Mouse (Mus musculus): ENCODE data around the gene Fdx1. TPM values are rescaled to one million over a fixed set of nuclear protein-coding genes. Genes with fewer than 3 reads are reported as not detected.

Gene Fdx1
- 64.0 and 65.0 TPM in 2 replicates for polyA plus RNA-seq (2014; fragmentation: Nextera tagmentation; extraction: Ambion mirVana)

DNA sequence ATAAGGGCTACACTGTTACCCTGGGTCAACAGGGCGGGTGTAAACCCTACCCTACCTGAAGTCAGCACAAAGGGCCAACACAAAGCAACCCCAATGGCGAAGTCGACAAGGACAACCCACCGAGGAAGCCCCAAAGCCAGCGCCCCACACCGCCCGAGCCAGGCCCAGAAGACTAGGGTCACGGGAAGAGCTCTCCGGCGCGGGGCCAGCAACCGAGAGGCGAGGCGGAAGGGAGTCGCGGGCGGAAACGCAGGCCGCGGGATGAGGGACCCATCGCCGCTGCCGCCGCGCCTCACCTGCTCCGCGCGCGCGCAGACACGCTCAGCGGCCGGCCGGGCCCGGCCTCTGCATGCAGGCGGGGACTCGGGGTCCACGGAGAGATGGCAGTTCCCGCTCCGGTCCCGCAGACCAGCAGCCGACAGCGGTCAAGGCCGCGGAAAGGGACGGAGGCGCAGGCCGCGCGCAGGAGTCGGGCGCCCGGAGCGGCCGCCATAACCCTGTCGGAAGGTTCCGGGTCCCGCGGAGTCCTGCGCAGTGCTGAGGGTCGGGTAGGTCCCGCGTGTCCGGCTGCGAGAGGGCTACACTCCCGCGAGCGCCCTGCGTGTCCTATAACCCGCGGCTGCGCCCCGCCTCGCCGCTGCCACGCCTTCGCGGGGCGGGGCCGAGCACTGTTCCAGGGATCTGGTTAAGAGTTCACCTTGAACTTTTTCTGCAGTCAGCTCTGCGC, at the start of gene Fdx1:
TSS of gene Fdx1 (minus strand) at position 582 of the 727 bp plus-strand sequence.
- under 1% methylated on average over 77 of the region's 81 CpGs for WGBS

DNA sequence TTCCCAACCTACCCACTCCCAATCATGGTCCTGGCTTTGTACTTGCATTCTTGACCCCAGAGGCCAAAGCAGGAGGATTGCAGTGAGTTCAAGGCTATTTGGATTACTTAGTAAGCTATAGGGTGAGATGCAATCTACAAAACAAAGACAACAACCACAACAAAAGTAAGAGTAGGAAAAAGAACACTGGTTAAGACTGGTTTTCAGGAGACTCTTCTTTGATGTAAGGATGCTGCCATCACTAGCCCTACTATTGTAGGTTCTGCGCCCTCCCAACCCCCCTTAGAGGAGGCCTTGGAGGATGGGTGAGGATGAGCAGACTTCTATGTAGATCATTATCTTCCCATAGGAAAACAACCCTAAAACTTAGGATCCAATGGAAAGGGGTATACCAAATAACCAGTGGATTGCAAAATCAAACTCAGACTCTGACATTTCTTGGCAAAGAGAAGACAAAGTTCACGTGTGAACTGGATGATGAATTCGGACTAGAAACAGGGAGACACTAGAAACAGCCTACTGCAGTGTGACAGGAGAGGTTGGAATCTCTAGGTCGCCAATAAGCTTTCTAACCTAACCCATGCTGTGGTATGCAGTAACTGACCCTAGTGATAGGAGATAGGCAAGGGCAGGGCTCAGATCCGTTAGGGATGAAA, 49.6 kb upstream of the Fdx1 start:
- ATAC-seq (replicated peaks; ENCODE audit: insufficient number of reproducible peaks, low FRiP score, low TSS enrichment, low read depth) (no peak), DNase-seq (ENCODE audit: low spot score) (no peak)
- Histone ChIP-seq H3K9ac (replicated peaks; ENCODE audit: low read length) (no peak overlapping the region), H3K27ac (replicated peaks; ENCODE audit: low read depth, low read length) (no peak overlapping the region), H3K27me3 (ENCODE audit: control insufficient read depth, insufficient read depth, low read length) (no peaks in the 10 kb centered on the region), H3K4me2 (ENCODE audit: low read depth, low read length) (no peak overlapping the region), H3K9me3 (replicated peaks; ENCODE audit: control insufficient read depth, low read length) (no peaks in the 10 kb centered on the region), H3K4me1 (ENCODE audit: control insufficient read depth, insufficient read depth, low read length) (no peaks in the 10 kb centered on the region), H3K4me3 (ENCODE audit: low read depth, low read length) (no peak overlapping the region), H3K36me3 (replicated peaks; ENCODE audit: control insufficient read depth, insufficient read depth, low read depth, low read length) (no peaks in the 10 kb centered on the region)
- WGBS: 82% methylated on average over 5 of the region's 5 CpGs

More for the DNA sequence above, at the start of gene Fdx1:
- peak within 1 kb of the TSS; percentile 81 for H3K9ac ChIP-seq (replicated peaks; ENCODE audit: low read length)
- DNase-seq (ENCODE audit: low spot score) (peak; percentile 80), ATAC-seq (replicated peaks; ENCODE audit: insufficient number of reproducible peaks, low FRiP score, low TSS enrichment, low read depth) (peak; percentile 93)
- H3K4me2 ChIP-seq (ENCODE audit: low read depth, low read length): peak within 1 kb of the TSS; percentile 60
- H3K4me1 ChIP-seq (ENCODE audit: control insufficient read depth, insufficient read depth, low read length): no peaks in the 10 kb centered on the region
- H3K36me3 ChIP-seq (replicated peaks; ENCODE audit: control insufficient read depth, insufficient read depth, low read depth, low read length): no peaks in the 10 kb centered on the region
- no peaks in the 10 kb centered on the region for H3K27me3 ChIP-seq (ENCODE audit: control insufficient read depth, insufficient read depth, low read length)
- H3K9me3 ChIP-seq (replicated peaks; ENCODE audit: control insufficient read depth, low read length): no peaks in the 10 kb centered on the region
- H3K4me3 ChIP-seq (ENCODE audit: low read depth, low read length): peak within 1 kb of the TSS; percentile 78
- H3K27ac ChIP-seq (replicated peaks; ENCODE audit: low read depth, low read length): peak within 1 kb of the TSS; percentile 38; the same call in 1 of the 2 replicates

DNA sequence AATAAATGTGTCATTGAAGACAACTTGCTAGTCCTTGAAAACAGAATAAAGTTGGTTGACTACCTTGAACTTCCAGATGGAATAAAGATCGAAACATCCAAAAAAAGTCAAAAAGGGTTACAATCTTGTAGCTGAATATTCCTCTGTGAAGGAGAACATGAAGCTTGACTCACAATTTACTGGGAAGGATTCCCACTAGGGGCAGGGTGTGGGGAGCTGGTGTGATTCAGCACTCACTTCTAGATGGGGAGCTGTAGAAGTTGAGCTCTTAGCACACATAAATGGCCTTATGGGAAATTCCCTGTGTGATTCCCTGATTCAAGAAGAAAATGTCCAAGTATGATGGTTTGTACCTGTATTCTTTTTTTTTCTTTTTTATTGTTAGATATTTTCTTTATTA, 49.0 kb upstream of the Fdx1 start:
- Histone ChIP-seq H3K27me3 (ENCODE audit: control insufficient read depth, insufficient read depth, low read length) (no peaks in the 10 kb centered on the region), H3K27ac (replicated peaks; ENCODE audit: low read depth, low read length) (no peak overlapping the region), H3K4me2 (ENCODE audit: low read depth, low read length) (no peak overlapping the region), H3K9ac (replicated peaks; ENCODE audit: low read length) (no peak overlapping the region), H3K36me3 (replicated peaks; ENCODE audit: control insufficient read depth, insufficient read depth, low read depth, low read length) (no peaks in the 10 kb centered on the region), H3K9me3 (replicated peaks; ENCODE audit: control insufficient read depth, low read length) (no peaks in the 10 kb centered on the region), H3K4me3 (ENCODE audit: low read depth, low read length) (no peak overlapping the region), H3K4me1 (ENCODE audit: control insufficient read depth, insufficient read depth, low read length) (no peaks in the 10 kb centered on the region)
- no peak for ATAC-seq (replicated peaks; ENCODE audit: insufficient number of reproducible peaks, low FRiP score, low TSS enrichment, low read depth)
- DNase-seq (ENCODE audit: low spot score): no peak
- WGBS: 89% methylated on average over 1 of the region's 1 CpGs

DNA sequence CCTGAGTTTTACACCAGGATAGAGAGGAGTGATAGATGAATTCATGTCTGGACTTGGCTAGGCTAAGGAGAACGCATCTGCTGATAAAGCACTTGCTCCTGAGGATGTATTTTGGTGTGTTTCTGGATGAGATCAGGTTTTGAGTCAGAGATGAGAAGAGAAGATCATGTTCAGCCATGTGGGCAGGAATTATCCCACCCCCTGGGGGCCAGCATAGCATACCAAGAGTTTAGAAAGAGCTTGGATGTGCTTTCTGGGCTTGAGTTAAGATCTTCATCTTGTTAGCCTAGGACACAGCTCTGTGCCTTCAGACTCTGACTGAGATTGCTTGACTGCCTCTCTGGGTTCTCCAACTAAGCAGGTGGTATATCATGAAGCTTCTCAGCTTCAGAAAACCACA, 45.2 kb upstream of the Fdx1 start:
- Histone ChIP-seq H3K9me3 (replicated peaks; ENCODE audit: control insufficient read depth, low read length) (no peaks in the 10 kb centered on the region), H3K36me3 (replicated peaks; ENCODE audit: control insufficient read depth, insufficient read depth, low read depth, low read length) (no peaks in the 10 kb centered on the region), H3K27me3 (ENCODE audit: control insufficient read depth, insufficient read depth, low read length) (no peaks in the 10 kb centered on the region), H3K4me3 (ENCODE audit: low read depth, low read length) (no peak overlapping the region), H3K4me2 (ENCODE audit: low read depth, low read length) (no peak overlapping the region), H3K9ac (replicated peaks; ENCODE audit: low read length) (no peak overlapping the region), H3K27ac (replicated peaks; ENCODE audit: low read depth, low read length) (no peak overlapping the region), H3K4me1 (ENCODE audit: control insufficient read depth, insufficient read depth, low read length) (no peaks in the 10 kb centered on the region)
- WGBS: 83% methylated on average over 1 of the region's 1 CpGs
- DNase-seq (ENCODE audit: low spot score) (no peak), ATAC-seq (replicated peaks; ENCODE audit: insufficient number of reproducible peaks, low FRiP score, low TSS enrichment, low read depth) (no peak)

DNA sequence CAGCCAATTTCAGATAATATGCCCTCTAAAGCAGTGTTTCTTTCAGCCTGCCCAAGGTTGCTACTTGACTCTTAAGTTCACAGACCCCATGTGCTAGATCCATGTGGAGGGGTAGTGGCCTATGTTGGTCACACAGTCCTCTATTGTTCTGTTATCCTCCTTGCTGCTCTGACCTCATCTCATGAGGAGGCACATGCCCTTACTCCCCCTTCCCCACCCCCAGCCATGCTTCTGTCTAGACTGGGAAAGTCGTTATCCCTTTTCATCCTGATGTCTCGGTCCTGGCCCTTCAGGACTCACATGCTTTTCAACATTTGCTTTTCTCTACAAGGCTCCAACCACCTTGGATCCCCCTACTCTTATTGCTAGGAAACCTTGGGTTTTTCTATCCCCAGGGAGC, 44.0 kb upstream of the Fdx1 start:
- DNase-seq (ENCODE audit: low spot score): no peak

DNA sequence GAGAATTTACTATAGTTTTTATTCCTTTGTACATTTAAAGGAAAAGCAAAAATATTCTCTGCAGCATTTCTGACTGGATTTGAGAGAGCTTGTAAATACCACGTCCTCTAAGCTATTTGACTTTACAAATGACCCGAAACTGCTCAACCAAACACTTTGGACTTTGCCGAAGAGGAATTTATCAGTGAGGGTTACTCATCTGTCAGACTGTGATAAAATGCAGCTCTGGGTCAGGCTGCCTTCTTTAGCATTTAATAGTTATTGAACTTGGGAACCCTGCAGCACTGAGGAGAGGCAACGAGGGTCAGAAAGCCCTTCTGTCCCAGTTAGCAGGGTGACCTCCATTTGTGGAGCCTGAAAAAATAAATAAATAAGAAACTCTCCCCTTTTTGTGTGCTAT, 40.1 kb upstream of the Fdx1 start:
- Histone ChIP-seq H3K27me3 (ENCODE audit: control insufficient read depth, insufficient read depth, low read length) (no peaks in the 10 kb centered on the region), H3K9me3 (replicated peaks; ENCODE audit: control insufficient read depth, low read length) (no peaks in the 10 kb centered on the region), H3K27ac (replicated peaks; ENCODE audit: low read depth, low read length) (no peak overlapping the region), H3K9ac (replicated peaks; ENCODE audit: low read length) (no peak overlapping the region), H3K4me3 (ENCODE audit: low read depth, low read length) (no peak overlapping the region), H3K4me2 (ENCODE audit: low read depth, low read length) (no peak overlapping the region), H3K36me3 (replicated peaks; ENCODE audit: control insufficient read depth, insufficient read depth, low read depth, low read length) (no peaks in the 10 kb centered on the region), H3K4me1 (ENCODE audit: control insufficient read depth, insufficient read depth, low read length) (no peaks in the 10 kb centered on the region)
- ATAC-seq (replicated peaks; ENCODE audit: insufficient number of reproducible peaks, low FRiP score, low TSS enrichment, low read depth): no peak
- WGBS: 75% methylated on average over 4 of the region's 4 CpGs
- no peak for DNase-seq (ENCODE audit: low spot score)

More for the DNA sequence above, 44.0 kb upstream of the Fdx1 start:
- 33% methylated on average over 2 of the region's 2 CpGs for WGBS
- no peaks in the 10 kb centered on the region for H3K27me3 ChIP-seq (ENCODE audit: control insufficient read depth, insufficient read depth, low read length)
- no peaks in the 10 kb centered on the region for H3K4me1 ChIP-seq (ENCODE audit: control insufficient read depth, insufficient read depth, low read length)
- H3K27ac ChIP-seq (replicated peaks; ENCODE audit: low read depth, low read length): no peak overlapping the region
- no peak overlapping the region for H3K9ac ChIP-seq (replicated peaks; ENCODE audit: low read length)
- no peak overlapping the region for H3K4me3 ChIP-seq (ENCODE audit: low read depth, low read length)
- H3K9me3 ChIP-seq (replicated peaks; ENCODE audit: control insufficient read depth, low read length): no peaks in the 10 kb centered on the region
- ATAC-seq (replicated peaks; ENCODE audit: insufficient number of reproducible peaks, low FRiP score, low TSS enrichment, low read depth): no peak
- H3K4me2 ChIP-seq (ENCODE audit: low read depth, low read length): no peak overlapping the region
- no peaks in the 10 kb centered on the region for H3K36me3 ChIP-seq (replicated peaks; ENCODE audit: control insufficient read depth, insufficient read depth, low read depth, low read length)

DNA sequence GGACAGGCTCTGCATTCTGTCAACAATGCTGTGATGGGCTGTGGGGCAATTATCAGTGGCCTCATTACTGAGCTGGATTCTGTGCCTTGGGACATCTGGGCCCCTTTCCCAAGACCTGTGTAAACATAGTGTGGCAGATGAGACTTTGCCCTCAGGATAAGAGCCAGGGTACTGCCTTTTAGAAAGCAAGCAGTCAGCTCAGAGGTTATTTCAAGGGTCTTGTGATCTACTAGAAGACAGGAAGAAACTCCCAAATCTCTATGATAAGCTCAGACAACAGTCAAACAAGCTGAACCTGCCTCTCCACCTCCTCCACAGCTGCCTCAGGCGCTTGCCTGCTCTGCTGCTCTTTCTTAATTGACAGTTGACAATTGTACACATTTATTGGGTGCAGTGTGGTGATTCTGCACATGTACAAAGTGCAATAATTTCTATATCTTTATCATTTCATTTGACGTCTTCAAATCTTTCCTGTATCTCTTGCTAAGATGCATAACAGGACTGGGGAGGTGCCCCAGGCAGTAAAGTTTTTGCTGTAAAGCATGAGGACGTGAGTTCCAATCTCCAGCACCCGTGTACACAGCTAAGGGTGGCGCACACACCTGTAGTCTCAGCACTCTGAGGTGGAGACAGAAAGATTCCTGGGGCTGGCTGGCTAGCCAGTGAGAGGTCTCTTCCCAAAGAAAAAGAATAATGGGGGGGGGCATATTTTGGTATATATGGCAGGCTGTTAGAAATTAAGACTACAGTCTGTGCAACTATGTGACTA, 32.2 kb upstream of the Fdx1 start:
- no peak overlapping the region for H3K27ac ChIP-seq (replicated peaks; ENCODE audit: low read depth, low read length)

More for the DNA sequence above, 32.2 kb upstream of the Fdx1 start:
- no peaks in the 10 kb centered on the region for H3K9me3 ChIP-seq (replicated peaks; ENCODE audit: control insufficient read depth, low read length)
- no peaks in the 10 kb centered on the region for H3K4me1 ChIP-seq (ENCODE audit: control insufficient read depth, insufficient read depth, low read length)
- no peaks in the 10 kb centered on the region for H3K27me3 ChIP-seq (ENCODE audit: control insufficient read depth, insufficient read depth, low read length)
- ATAC-seq (replicated peaks; ENCODE audit: insufficient number of reproducible peaks, low FRiP score, low TSS enrichment, low read depth): no peak
- H3K4me3 ChIP-seq (ENCODE audit: low read depth, low read length): no peak overlapping the region
- peak; percentile 23 for DNase-seq (ENCODE audit: low spot score)
- H3K36me3 ChIP-seq (replicated peaks; ENCODE audit: control insufficient read depth, insufficient read depth, low read depth, low read length): no peaks in the 10 kb centered on the region
- H3K4me2 ChIP-seq (ENCODE audit: low read depth, low read length): no peak overlapping the region
- WGBS: 69% methylated on average over 5 of the region's 5 CpGs
- H3K9ac ChIP-seq (replicated peaks; ENCODE audit: low read length): no peak overlapping the region
